Mouse (Mus musculus) kidney, adult 2 months (tissue): Measurements from ENCODE around the gene Dnah8. TPM values are rescaled to one million over a fixed set of nuclear protein-coding genes. Genes with fewer than 3 reads are reported as not detected.

Experiments used
- DNase-seq: peaks from one replicate; pipeline ENCODE4 v3.0.0; 2021
- H3K27ac ChIP-seq: fragments of 200-500 bp; 2 replicates; pipeline ENCODE4 v1.5.1; 2012; ENCODE audit warnings: low read depth, low read length, control low read depth, inconsistent platforms; ENCODE audit not compliant: insufficient read depth
- H3K27me3 ChIP-seq: fragments of 200-500 bp; replicated peaks from 2 replicates; pipeline ENCODE4 v1.6.1; 2012; ENCODE audit warnings: mild to moderate bottlenecking, moderate library complexity, low read length, inconsistent platforms; ENCODE audit not compliant: control insufficient read depth, insufficient read depth
- H3K36me3 ChIP-seq: fragments of 200-500 bp; 2 replicates; pipeline ENCODE4 v1.6.1; 2012; ENCODE audit warnings: mild to moderate bottlenecking, moderate library complexity, low read length, inconsistent platforms; ENCODE audit not compliant: control insufficient read depth, insufficient read depth
- H3K4me1 ChIP-seq: fragments of 200-500 bp; 2 replicates; pipeline ENCODE4 v1.6.1; 2011; ENCODE audit warnings: low read length; ENCODE audit not compliant: control insufficient read depth, insufficient read depth
- H3K4me3 ChIP-seq: fragments of 200-500 bp; 2 replicates; pipeline ENCODE4 v1.5.1; 2011; ENCODE audit warnings: mild to moderate bottlenecking, low read depth, low read length, control low read depth; ENCODE audit not compliant: insufficient read depth
- CTCF ChIP-seq: fragments of 200-500 bp; conservative IDR thresholded peaks from 2 replicates; pipeline ENCODE4 v1.5.1; 2011; ENCODE audit warnings: low read depth, mild to moderate bottlenecking, control low read depth, low read length, moderate library complexity, mixed read lengths; ENCODE audit not compliant: insufficient read depth, insufficient read length
- POLR2A ChIP-seq: fragments of 200-500 bp; IDR thresholded peaks from one replicate; pipeline ENCODE4 v1.6.1; 2011; ENCODE audit warnings: low read depth, low read length, control low read depth
- WGBS: fragments of 180-500 bp; shearing (Covaris S2); methylation state at CpG from one replicate; pipeline ENCODE4 v1.1.7; 2018; 5-methylcytosine and 5-hydroxymethylcytosine counted together
- polyA plus RNA-seq: library from polyadenylated mRNA; depleted of rRNA; stranded (reverse); fragments of >200 nt; gene quantifications from 2 replicates; pipeline ENCODE4 v1.2.3, GENCODE M21; 2012

Dnah8 gene
- polyA plus RNA-seq, 1 experiment: 1.2 TPM

DNA sequence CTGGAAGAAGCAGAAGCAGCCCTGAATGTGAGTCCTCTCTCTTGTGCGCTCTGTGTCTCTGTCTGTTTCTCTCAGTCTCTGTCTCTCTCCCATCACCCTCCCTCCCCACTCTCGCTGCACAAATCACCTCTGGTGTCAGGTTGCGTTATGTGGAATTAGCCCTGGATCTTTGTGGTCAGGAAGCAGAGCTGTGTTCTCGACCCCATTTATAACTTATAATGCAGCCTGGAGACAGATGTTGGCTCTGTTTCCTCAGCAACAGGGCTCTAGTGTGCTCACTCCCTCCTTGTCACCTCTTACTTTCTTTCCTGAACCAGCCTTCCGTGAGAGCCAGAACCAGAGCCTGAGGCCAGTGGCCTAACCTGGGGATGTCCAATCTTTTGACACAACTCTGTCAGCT is 150.9 kb downstream of the Dnah8 start:
- Histone ChIP-seq H3K27ac (no peak overlapping the region), H3K27me3 (no peaks in the 10 kb centered on the region), H3K36me3 (no peaks in the 10 kb centered on the region), H3K4me1 (no peaks in the 10 kb centered on the region), H3K4me3 (no peak overlapping the region)
- WGBS: 31% methylated on average over 5 of the region's 5 CpGs
- no peak for TF ChIP-seq POLR2A
- no peak for TF ChIP-seq CTCF
- no peak for DNase-seq

- WGBS: 77% methylated on average over 8 of the region's 8 CpGs
- no peaks in the 10 kb centered on the region for H3K4me1 ChIP-seq
- H3K4me3 ChIP-seq: no peak overlapping the region
- H3K36me3 ChIP-seq: no peaks in the 10 kb centered on the region
- DNase-seq: no peak
- H3K27ac ChIP-seq: no peak overlapping the region
- no peak for TF ChIP-seq POLR2A
- TF ChIP-seq CTCF: no peak
- H3K27me3 ChIP-seq: 0 out of 2 replicates have a peak, but pooled peaks cover 1% of the 10 kb centered on the region
These were observed 156.9 kb downstream of the Dnah8 start for GRCm38 (mm10) chr17:30781046-30781445.

DNA sequence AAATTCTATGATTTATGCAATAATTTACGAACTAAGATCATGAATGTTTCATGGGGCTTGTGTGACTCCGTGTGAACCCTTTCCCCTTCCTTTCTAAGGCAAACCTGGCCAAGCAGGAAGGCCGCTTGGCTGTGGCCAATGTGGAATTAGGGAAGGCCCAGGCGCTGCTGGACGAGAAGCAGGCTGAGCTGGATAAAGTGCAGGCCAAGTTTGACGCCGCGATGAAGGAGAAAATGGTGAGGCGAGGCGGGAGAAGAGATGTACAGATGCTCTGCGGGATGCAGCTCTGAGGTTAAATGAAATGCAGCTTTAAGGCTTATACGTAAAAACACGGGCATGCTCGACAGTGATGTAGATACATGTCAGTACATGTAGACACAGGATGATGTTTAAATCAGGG is 158.1 kb downstream of the Dnah8 start:
- Histone ChIP-seq H3K36me3 (no peaks in the 10 kb centered on the region), H3K27me3 (peaks cover 1% of the 10 kb centered on the region; the same call in 1 of the 2 replicates), H3K4me1 (no peaks in the 10 kb centered on the region), H3K4me3 (no peak overlapping the region), H3K27ac (no peak overlapping the region)
- 79% methylated on average over 14 of the region's 14 CpGs for WGBS
- TF ChIP-seq CTCF (no peak), POLR2A (no peak)
- no peak for DNase-seq

GRCm38 (mm10) chr17:30788361-30788760 is 164.2 kb downstream of the Dnah8 start:
- H3K4me3 ChIP-seq: no peak overlapping the region
- no peak for TF ChIP-seq POLR2A
- no peak for TF ChIP-seq CTCF
- no peak for DNase-seq
- no peaks in the 10 kb centered on the region; the same call in 1 of the 2 replicates for H3K27me3 ChIP-seq
- WGBS: 90% methylated on average over 8 of the region's 8 CpGs
- no peaks in the 10 kb centered on the region for H3K36me3 ChIP-seq
- no peak overlapping the region for H3K27ac ChIP-seq
- H3K4me1 ChIP-seq: no peaks in the 10 kb centered on the region

GRCm38 (mm10) chr17:30790816-30791215 is 166.7 kb downstream of the Dnah8 start:
- Histone ChIP-seq H3K27me3 (no peaks in the 10 kb centered on the region; the same call in 1 of the 2 replicates), H3K4me3 (no peak overlapping the region), H3K4me1 (no peaks in the 10 kb centered on the region), H3K36me3 (no peaks in the 10 kb centered on the region), H3K27ac (no peak overlapping the region)
- TF ChIP-seq POLR2A (no peak), CTCF (no peak)
- no peak for DNase-seq
- 91% methylated on average over 7 of the region's 7 CpGs for WGBS

DNA sequence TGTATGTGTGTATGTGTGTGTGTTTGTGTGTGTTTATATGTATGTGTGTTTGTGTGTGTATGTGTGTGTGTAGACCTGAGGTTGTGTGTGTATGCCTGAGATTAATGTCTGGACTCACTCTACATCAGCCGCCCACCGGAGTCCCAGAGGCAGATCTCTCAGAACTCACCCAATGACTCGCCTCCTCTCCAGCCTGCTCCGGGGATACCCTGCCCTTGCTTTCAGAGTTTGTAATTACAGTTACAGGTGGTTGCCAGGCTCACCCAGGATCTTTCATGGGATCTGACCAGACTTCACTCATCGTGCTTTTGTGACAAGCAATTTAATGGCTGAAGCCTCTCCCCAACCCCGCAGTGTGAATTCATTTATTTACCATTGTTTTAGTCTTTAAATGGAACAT is 168.2 kb downstream of the Dnah8 start:
- TF ChIP-seq CTCF: no peak
- TF ChIP-seq POLR2A: no peak
- Histone ChIP-seq H3K27ac (no peak overlapping the region), H3K27me3 (no peaks in the 10 kb centered on the region), H3K4me3 (no peak overlapping the region), H3K36me3 (no peaks in the 10 kb centered on the region), H3K4me1 (no peaks in the 10 kb centered on the region)
- no peak for DNase-seq
- 70% methylated on average over 6 of the region's 6 CpGs for WGBS

DNA sequence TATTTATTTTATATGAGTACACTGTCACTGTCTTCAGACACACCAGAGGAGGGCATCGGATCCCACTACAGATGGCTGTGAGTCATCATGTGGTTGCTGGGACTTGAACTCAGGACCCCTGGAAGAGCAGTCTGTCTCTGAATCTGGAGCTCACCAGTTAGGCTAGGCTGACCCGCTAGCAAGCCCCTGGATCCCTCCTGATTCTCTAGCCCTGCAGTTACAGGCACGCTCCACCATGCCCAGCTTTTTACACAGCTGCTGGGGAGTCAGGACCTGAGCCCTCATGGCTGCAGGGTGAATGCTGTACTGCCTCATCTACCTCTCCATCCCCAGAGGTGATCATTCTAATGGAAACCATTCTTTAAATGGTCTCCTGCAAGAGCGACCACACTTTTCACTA is 172.5 kb downstream of the Dnah8 start:
- Histone ChIP-seq H3K36me3 (no peaks in the 10 kb centered on the region), H3K4me3 (no peak overlapping the region), H3K27ac (no peak overlapping the region), H3K27me3 (no peaks in the 10 kb centered on the region), H3K4me1 (no peaks in the 10 kb centered on the region)
- DNase-seq: no peak
- WGBS: 88% methylated on average over 4 of the region's 4 CpGs
- TF ChIP-seq CTCF (no peak), POLR2A (no peak)

GRCm38 (mm10) chr17:30800261-30800985 is 176.3 kb downstream of the Dnah8 start:
- 81% methylated on average over 19 of the region's 19 CpGs for WGBS
- Histone ChIP-seq H3K4me3 (no peak overlapping the region), H3K27me3 (no peaks in the 10 kb centered on the region), H3K36me3 (no peaks in the 10 kb centered on the region), H3K4me1 (no peaks in the 10 kb centered on the region), H3K27ac (no peak overlapping the region)
- no peak for DNase-seq
- no peak for TF ChIP-seq POLR2A
